Mouse (Mus musculus) B cell, adult 2 months (primary cell): ENCODE measurements around the gene Ifi203.
A peak's percentile ranks its signal among the peaks of the same experiment; 100 is the strongest.
"Not testable (repeated sequence)": the region's sequence is repeated elsewhere in the genome, so short reads cannot be mapped to it uniquely, and the experiment has no call there.

ENCODE experiments used
- DNase-seq, 2 experiments: peaks; one replicate each; pipeline ENCODE4 v3.0.0; 2022

Gene Ifi203

DNA sequence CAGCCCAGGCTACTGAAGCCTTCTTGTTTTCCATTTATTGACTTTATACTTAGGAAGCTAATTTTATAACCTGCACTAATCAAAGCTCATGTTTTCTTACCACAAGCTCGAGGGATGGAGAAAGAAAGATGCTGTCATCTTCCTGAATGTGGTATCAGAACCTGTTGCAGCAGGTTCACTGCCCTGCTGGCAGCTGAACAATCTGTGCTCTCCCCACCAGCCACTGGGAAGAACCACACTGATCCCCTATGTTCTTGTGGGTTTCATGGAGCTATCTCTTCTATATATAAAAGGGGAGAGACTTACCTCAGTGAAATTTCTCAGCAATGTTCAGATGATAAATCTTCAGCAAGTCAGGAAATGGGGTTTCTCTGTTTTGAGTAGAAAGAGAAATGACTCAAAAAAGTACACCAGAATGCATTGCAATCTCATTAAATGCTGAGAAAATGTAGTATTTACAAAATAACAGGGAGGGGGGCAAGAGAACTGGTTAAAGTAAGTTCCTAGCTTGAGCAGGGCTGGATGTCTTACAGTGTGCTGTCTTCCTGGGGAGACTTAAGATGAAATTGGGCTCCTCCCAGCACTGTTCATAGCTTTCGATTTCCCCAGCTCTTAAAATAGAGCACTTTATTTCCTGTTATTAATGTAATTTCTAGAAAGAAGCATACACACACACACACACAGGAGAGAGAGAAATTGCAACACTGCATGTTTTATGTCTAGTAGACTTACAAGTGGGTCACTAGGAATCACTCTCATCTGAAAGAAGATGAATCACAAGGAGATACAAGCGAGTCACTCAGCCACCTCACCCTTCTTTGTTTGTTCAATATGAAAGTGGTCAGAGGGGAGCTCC is at the start of gene Ifi203, which contains the start of gene Mndal:
TSS of gene Ifi203 (minus strand) at position 749 of the 856 bp plus-strand sequence.
TSS of gene Mndal (minus strand) at position 568 of the 856 bp plus-strand sequence.
- peak; percentile 25 to 40 for DNase-seq

DNA sequence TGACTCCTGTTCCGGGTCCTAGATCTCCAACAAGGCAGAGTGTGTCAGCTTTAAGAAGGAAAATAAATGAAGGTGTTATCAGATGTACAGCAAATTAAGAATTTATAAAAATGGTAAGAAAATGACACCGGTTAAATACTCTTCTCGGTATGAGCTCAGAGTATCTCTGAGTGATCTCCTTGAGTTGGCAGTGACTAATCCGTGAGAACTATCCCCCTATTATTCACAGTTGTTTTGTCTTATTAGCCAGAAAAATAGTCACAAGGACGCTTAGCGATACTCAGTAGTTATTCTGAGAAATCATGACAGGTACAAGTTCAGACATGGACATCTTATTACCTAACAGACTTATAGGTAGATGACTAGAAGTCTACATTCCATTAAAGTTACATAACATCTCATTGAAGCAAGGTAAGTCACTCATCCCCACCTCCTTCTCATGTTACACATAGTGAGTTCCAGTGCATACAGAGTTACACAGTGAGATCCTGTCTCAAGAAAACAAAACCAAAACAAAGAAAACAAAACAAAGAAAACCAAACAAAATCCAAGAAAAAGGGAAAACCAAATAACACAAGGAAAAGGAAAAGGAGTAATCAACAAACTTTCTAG is 40.3 kb upstream of the Ifi203 start, which contains the start of gene Ifi202b:
TSS of gene Ifi202b (minus strand) at position 51 of the 612 bp plus-strand sequence.
- not testable (repeated sequence) for DNase-seq

DNA sequence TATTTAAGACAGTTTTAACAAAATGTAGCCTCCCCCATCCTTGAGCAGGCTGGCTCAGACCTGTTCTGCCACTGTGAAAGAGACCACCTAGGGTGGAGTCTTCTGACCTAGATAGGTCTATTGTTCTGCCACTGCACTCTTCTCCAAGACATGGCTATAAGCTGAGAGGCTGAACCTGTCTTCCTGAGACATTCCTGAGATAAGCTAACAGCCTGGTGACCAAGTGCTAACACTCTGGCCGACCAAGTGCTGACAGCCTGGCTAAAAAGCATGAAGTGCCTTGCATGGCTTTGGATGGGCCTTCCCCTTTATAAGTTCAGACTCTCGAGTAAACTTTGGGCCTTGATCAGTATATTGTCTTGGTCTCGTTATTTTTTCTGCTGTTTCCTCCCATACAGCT is 38.6 kb upstream of the Ifi203 start:
- not testable (repeated sequence) for DNase-seq

DNA sequence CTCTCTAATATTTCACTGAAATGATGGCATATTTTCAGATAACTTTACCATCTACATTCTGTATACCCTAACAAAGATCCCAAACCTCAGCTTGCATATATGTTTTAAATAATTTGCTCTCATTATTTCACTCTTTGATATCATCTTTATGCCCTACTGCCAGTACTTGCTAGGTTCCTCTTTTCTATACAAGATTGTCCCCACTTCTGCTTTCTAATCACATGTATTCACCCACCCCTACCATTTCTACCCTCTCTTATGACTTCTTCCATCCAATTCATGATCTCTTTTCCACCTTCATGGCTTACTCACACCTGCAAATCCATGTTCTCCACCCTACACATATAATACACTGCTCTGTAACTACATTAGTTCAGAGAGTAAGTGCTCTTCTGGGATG is 35.1 kb upstream of the Ifi203 start:
- DNase-seq: peak; percentile 28 to 46

DNA sequence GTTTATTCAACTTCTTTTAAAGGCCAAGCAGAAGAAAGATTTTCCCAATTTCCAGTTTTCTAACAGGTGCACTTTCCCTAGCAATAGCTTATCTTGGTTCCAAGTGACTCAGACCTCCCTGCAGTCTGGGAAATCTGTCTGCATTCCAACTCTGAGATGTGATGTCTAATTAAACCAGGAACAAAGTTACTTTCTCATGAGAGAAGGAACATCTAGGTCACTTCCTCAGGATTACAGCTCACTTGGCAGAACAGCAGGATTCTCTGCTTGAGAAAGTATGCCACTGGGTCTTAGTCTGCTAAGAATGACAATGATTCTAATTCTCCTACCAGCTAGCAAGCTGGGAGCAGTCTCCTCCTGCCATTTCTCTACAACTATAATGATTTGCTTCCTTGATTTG is 30.6 kb upstream of the Ifi203 start:
- DNase-seq: no peak

DNA sequence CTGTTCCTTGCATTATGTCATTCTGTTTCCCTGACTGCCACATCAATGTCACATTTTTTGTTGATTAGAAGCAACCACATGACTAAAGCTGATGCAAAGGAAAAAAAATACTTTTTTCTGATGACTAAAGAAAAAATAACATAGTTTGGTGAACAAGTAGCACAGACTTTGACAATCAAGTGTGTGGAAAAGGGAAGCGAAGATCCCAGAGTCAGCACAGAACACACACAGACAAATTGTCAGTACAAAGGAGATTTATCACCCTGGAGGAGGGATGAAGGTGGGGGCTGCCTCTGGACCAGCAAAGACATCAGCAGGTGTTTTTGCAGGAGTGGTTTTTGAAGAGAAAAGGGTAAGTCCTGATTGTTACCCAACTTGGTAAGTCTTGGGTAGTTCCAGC is 19.0 kb upstream of the Ifi203 start:
- DNase-seq: not testable (repeated sequence)

DNA sequence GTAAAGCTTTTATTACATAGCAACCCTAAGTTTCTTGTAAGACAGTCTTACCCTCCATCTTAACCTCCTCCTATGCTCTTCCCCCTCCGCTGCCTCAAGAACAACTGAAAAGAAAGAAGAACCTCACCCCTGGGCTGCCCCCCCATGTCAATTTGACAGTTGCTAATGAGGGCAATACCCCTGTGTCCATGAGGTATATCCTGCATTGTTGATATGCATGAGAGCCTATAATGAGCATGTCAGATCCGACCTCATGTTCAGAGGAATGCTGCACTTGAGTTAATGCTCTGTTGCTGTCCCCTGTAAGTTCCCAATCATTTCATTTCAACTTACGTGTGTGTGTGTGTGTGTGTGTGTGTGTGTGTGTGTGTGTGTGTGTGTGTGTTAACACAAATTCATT is 17.5 kb upstream of the Ifi203 start:
- DNase-seq: not testable (repeated sequence)

DNA sequence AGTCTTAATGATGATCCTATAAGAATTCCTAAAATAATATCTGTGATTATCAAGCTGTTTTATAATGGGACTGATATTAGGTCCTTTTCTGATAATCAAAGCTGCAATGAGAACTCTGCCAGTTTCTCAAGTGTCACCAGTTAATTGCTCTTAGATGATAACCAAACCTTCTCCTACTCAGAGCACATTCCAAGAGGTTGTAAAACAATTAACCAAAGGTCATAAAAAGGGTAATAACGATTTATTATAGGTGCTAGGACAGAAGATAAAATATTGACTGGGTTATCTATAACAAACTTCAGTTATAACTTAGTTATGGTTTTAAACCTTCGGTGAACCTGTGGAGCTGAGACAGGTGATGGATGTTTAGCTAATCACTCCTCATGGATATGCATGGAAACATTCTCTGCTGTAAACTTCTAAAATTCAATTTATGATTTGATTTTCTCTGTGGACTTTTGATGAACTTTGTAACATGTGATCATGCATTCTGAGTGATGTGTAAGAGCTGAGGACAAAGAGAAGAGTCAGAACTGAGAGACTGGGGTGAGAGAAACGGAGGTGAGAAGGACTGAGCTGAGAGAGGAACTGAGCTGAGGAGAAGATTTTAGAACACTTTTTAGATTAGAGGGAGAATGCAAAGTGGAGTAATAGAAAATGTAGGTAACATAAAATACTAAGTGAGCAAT is 13.5 kb upstream of the Ifi203 start:
- not testable (repeated sequence) for DNase-seq

DNA sequence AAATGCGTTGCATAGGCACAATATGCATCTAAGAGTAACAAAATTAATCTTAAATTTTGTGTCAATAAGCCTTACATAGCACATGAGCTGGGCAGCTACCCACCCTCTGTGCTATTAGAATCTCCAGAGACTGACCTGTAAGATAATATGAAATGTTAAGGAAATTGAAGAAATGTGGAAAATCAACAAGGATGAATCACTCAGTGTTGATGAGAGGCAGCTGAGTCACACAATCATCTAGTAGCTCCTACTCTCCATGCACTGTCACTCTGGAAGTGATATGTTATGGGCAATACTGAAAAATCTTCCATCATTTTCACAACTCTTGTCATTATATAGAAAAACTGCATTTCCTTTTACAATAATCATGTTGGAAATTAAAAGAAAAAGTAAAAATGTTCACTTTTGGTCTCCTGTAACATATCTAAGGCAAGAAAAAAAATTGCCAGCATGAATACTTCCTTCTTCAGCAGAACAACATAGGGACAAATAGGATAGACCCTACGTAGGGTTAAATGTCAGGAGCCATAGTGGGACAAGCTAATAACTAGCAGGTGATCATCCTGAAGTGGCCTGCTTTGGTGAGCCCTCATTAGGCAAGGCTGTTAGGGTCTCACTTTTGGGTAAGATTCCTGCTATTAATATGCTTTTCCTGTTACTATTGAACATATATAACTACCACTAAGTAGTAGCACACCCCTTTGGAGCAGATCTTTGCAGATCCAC is 12.8 kb upstream of the Ifi203 start:
- DNase-seq: no peak

DNA sequence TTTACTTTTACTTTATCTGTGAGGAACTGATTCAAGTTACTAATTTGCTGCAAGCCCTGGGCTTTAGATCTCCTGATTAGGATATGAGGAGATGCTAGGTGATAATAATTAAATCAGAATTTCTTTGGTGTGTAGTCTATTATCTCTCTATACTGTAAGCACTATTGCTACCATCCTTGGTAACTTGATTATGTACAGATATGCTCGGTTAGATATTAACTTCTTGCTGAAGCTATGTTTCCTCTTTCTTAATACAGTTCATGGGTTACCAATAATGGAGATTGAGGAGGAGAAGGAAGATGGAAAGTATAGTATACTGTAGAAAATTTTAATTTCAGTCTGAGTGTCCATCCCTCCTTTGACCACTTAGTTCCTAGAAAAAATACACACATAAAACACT is 11.1 kb upstream of the Ifi203 start:
- DNase-seq: no peak

DNA sequence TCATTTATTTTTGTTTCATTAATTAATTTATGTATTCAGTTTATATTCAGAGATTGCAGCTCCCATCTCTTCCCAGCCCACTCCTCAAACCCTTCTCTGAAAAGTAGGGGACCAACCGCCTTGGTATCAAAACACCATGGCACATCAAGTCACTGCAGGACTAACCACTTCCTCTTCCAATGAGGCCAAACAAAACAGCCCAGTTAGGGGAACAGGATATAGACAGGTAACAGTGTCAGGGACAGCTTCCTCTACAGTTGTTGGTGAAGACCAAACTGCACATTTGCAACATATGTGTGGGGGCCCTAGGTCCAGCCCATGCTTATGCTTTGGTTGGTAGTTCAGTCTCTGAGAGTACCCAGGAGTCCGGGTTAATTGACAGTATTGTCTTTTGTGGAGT is 6.6 kb upstream of the Ifi203 start:
- peak; percentile 37 to 40 for DNase-seq

DNA sequence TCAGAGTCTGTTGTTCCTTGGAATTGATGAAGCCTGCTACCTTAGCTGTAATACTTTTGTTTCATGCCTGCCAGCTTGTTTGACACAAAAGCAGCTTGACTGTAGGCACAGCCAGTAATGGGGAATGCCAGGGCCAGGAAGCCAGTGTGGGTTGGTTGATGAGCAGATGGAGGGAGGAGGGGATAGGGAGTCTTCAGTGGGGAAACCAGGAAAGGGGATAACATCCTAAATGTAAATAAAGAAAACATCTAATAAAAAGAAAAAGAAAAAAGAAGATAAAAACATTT is 251 bp upstream of the Ifi203 start:
- peak in 1 of 2 experiments; percentile 37 for DNase-seq

DNA sequence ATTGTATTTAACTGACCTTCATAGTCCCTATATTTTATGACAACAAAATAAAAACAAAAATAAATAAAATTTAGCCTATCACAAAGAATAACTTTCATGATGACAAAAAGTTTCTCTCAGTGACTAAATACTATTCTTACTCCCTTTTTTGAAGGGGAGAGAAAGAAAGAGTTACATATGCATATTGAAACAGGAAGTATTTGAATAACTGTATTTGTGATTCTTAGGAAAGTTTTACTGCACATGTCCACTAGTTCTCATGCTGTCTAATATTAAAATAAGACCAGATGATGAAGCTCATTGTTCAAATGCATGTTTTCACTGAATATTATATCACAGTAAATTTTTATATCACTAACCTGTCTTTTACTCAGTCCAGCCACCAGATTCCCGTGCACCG is 950 bp downstream of the Ifi203 start:
- not testable (repeated sequence) for DNase-seq

DNA sequence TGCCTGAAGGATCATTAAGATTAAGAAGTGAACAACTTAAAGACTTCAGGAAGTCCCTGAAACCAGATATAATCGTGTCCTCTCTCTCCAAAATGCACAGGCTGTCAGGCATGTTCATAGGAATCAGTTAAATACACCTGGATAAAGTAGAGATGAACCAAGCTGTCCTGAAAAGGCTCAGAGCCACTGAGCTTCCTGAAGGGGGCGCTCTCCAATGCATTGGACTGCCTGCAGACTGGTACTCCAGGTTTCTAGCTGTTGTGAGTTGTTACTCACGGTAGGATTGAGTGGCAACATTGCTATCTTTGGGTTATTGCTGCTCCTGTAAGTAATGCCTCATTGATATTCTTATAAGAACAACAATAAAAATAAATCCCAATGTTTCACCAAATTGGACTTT is 23.2 kb downstream of the Ifi203 start:
- DNase-seq: not testable (repeated sequence)

DNA sequence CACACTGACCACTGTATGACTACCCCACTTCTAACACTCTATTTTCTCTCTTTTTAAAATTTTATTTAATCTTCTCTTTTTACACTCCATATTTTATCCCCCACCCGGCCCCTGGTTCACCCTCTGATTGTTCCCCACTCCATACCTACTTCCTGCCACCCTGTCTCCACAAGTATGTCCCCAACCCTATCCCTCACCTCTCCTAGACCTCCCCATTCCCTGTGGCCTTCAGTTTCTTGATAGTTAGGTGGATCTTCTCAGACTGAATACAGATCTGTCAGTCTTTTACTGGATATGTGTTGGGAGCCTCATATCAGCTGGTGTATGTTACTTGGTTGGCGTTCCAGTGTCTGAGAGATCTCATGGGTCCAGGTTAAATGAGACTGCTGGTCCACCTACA is 27.9 kb downstream of the Ifi203 start:
- no peak for DNase-seq

DNA sequence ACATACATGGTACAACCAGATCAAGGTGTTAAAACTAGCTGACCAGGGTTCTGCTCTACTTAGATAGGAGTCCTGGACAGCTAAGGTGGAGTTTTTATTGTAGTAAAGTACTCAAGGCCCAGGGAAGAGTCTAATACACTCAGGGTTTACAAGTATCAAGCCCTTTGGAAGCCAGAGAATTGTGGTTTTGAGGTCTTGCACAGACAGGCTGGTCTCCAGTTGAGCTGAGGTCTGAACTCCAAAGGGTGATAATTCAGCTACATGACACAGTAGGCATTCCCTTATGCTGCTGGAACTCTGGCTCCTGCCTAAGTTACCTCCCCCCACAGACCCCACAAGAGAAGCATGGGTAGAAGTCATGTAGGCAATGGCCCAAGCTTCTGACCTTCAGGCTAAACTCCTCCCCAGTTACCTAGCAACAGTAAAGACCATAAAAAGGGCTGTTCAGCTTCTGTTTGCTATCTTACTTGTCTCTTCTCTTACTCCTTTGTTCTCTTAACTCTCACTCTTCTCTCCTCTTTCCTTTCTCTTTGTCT is 29.1 kb downstream of the Ifi203 start:
- not testable (repeated sequence) for DNase-seq

DNA sequence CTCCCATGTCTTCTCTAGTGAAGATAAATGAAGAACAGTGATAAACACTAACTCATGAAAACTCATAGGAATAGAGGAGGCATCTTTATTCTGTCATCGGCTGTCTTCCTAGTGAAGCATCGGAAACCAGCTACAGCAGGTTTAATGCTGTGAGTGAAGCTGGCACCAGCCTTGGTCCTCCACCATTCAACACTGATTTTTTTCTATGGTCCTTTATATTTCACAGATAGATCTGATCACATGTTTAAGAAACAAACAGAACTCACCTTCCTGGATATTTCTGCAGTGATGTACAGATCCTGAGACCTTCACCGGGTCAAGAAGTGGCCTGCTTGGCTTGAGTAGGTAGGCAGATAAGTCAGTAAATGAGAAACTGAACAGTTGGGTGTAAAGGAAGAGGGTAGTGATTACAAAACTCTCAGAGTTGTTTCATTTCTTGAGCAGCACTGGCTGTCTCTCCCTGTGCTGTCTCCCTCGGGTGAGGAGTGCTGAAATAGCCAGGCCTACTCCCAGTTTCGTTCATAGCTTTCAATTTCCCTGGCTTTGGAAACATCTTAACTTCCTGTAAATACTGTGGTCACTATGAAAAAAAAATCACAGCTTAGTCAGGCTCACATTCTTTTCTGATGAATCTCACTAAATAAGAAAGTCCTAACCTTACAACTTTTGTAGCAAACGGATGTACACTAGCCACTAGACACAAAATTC is 29.8 kb downstream of the Ifi203 start, which contains the start of gene Ifi211:
TSS of gene Ifi211 (minus strand) at position 499 of the 708 bp plus-strand sequence.
- not testable (repeated sequence) for DNase-seq

DNA sequence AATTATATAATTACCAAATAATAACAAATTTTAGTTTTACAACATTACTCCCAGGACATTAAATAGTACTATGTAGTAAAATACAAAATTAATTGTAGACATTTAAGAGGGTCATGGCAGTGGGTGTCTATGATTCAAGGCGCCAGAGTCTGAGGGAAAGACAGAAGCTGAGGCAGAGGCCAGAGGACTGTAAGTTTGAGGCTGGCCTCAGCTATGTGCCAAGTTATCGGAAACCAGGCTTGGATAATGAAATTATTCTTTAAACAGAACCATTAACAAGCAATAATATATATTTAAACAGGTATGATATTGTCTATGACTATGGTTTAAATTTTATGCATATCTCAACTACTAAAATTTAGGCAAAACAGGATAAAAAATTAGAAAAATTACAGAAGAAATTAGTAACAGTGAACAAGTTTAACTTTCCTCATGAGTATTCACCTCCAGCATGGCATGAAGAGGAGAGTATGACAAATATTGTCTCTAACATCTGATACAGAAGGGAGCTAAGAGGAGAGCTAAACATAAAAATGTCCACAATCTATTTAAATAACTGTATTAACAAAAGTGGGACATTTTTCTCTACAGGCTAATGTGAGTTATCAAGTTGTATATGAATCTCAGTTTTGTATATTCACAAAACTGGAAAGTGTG is 30.5 kb downstream of the Ifi203 start:
- DNase-seq: no peak

DNA sequence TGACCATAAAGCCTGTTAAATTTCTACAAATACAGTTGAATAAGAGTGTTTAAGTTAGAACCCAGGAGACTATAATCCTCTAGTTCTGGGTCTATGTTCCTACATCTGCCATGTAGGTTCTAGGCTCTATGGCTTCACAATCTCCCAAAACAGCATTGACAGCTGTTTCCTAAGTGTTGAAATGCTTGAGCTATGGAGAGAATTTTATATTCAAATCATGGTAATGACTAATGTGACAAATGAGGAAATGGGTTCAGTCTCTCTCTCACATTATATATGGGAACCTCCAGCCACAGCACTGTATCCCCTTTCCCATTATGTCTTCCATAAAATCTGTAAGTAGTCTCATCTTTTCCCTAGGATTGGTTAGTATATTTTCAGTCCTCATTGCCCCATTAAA is 34.1 kb downstream of the Ifi203 start:
- DNase-seq: not testable (repeated sequence)

DNA sequence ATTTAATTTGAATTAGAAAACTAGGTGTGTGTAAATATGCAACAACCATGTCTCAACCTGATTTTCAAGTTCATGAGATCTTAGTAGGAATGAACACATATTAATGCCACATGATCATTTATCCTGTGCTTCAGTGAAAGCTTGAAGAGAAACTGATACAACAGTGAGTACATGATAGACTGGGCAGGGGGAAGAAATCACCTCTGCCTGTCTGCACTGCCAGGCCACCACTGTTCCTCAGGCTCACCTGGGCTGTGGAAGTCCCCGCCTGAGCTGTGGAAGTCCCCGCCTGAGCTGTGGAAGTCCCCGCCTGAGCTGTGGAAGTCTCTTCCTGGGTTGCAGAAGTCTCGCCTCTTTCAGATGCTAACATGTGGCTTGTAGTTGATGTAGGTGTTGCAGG is 36.6 kb downstream of the Ifi203 start:
- DNase-seq: peak; percentile 33 to 50

DNA sequence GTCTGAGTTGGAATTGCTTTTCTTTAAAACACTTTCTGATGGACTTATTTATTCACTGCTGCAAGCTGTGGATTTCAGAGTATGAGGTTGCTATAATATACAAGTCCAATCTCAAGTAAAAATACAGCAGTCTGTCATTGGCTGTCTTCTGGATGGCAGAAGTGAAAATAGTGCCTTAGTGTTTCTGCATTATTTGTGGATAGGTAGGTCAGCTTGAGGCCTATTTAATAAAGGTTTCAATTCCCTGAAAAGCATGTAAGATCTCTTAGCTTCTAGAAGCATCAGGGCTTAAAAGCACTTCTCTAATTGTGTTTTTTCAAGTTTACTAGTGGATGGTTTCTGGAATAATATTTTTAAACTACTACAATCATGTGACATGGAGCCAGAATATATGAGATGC is 52.7 kb downstream of the Ifi203 start:
- DNase-seq: not testable (repeated sequence)
